Mouse (Mus musculus): ENCODE data around the gene Impg1.
"Not testable (repeated sequence)": the region's sequence is repeated elsewhere in the genome, so short reads cannot be mapped to it uniquely, and the experiment has no call there.

Gene Impg1

GRCm38 (mm10) chr9:80344451-80345000 is 120.8 kb downstream of the Impg1 start:
- no peak for DNase-seq (ENCODE audit: low spot score in 2 of 2)

- DNase-seq (ENCODE audit: low spot score in 2 of 2) = no peak
Observed at GRCm38 (mm10) chr9:80342520-80342919, 122.8 kb downstream of the Impg1 start.

GRCm38 (mm10) chr9:80341756-80342155 is 123.5 kb downstream of the Impg1 start:
- no peak for DNase-seq (ENCODE audit: low spot score in 2 of 2)

- DNase-seq (ENCODE audit: low spot score in 2 of 2) = no peak
Observed at GRCm38 (mm10) chr9:80340927-80341326, 124.4 kb downstream of the Impg1 start.

- no peak for DNase-seq (ENCODE audit: low spot score in 2 of 2)
Observed at GRCm38 (mm10) chr9:80338026-80338425, 127.3 kb downstream of the Impg1 start.

GRCm38 (mm10) chr9:80335660-80336357 is 129.5 kb downstream of the Impg1 start:
- no peak for DNase-seq (ENCODE audit: low spot score in 2 of 2)

GRCm38 (mm10) chr9:80333998-80334605 is 131.2 kb downstream of the Impg1 start:
- peak in 1 of 2 experiments; percentile 8 for DNase-seq (ENCODE audit: low spot score in 2 of 2)

- no peak for DNase-seq (ENCODE audit: low spot score in 2 of 2)
Observed at GRCm38 (mm10) chr9:80333466-80333865, 131.8 kb downstream of the Impg1 start.

GRCm38 (mm10) chr9:80332153-80332552 is 133.1 kb downstream of the Impg1 start:
- DNase-seq (ENCODE audit: low spot score in 2 of 2) = peak; percentile 40 to 46

- not testable (repeated sequence) for DNase-seq (ENCODE audit: low spot score in 2 of 2)
Observed at GRCm38 (mm10) chr9:80321051-80321887, 144.0 kb downstream of the Impg1 start.

GRCm38 (mm10) chr9:80318027-80318426 is 147.3 kb downstream of the Impg1 start:
- no peak for DNase-seq (ENCODE audit: low spot score in 2 of 2)

- DNase-seq (ENCODE audit: low spot score in 2 of 2) = no peak
Observed at GRCm38 (mm10) chr9:80315922-80316321, 149.4 kb downstream of the Impg1 start.

GRCm38 (mm10) chr9:80313610-80314009 is 151.7 kb downstream of the Impg1 start:
- DNase-seq (ENCODE audit: low spot score in 2 of 2) = no peak

GRCm38 (mm10) chr9:80307629-80308028 is 157.7 kb downstream of the Impg1 start:
- peak in 1 of 2 experiments; percentile 7 for DNase-seq (ENCODE audit: low spot score in 2 of 2)

- peak in 1 of 2 experiments; percentile 17 for DNase-seq (ENCODE audit: low spot score in 2 of 2)
Observed at GRCm38 (mm10) chr9:80306853-80307252, 158.4 kb downstream of the Impg1 start.

- no peak for DNase-seq (ENCODE audit: low spot score in 2 of 2)
Observed at GRCm38 (mm10) chr9:80306390-80306789, 158.9 kb downstream of the Impg1 start.

- DNase-seq (ENCODE audit: low spot score in 2 of 2) = no peak
Observed at GRCm38 (mm10) chr9:80303518-80303917, 161.8 kb downstream of the Impg1 start.

- no peak for DNase-seq (ENCODE audit: low spot score in 2 of 2)
Observed at GRCm38 (mm10) chr9:80299031-80299430, 166.2 kb downstream of the Impg1 start.

GRCm38 (mm10) chr9:80296086-80296485 is 169.2 kb downstream of the Impg1 start:
- DNase-seq (ENCODE audit: low spot score in 2 of 2) = no peak

GRCm38 (mm10) chr9:80293056-80293584 is 172.2 kb downstream of the Impg1 start:
- DNase-seq (ENCODE audit: low spot score in 2 of 2) = no peak

- no peak for DNase-seq (ENCODE audit: low spot score in 2 of 2)
Observed at GRCm38 (mm10) chr9:80286845-80287244, 178.4 kb downstream of the Impg1 start.
